Mouse (Mus musculus) myocyte (in vitro differentiated cells): ENCODE data around the gene Ptprr.

Source experiments
- CEBPB ChIP-seq: IDR thresholded peaks from 2 replicates; pipeline ENCODE4 v1.6.1; 2011; ENCODE audit warnings: mild to moderate bottlenecking, moderate library complexity; ENCODE audit not compliant: poor library complexity, insufficient read depth, severe bottlenecking
- E2F4 ChIP-seq: IDR thresholded peaks from one replicate; pipeline ENCODE4 v1.6.1; 2011; ENCODE audit warnings: mild to moderate bottlenecking, control low read depth, moderate library complexity; ENCODE audit not compliant: insufficient read depth
- MAX ChIP-seq: IDR thresholded peaks from one replicate; pipeline ENCODE4 v1.6.1; 2011; ENCODE audit warnings: low read depth, mild to moderate bottlenecking, control low read depth
- MYOD1 ChIP-seq, 3 experiments: IDR thresholded peaks; one replicate each; pipeline ENCODE4 v1.6.1; 2011; ENCODE audit warnings: control low read depth in 2 of 3, low read depth in 2 of 3, mild to moderate bottlenecking in 2 of 3, moderate library complexity in 1 of 3; ENCODE audit not compliant: insufficient read length in 2 of 3, control insufficient read depth in 1 of 3
- POLR2A ChIP-seq: IDR thresholded peaks from one replicate; pipeline ENCODE4 v1.6.1; 2011; ENCODE audit warnings: low read depth, mild to moderate bottlenecking, control low read depth, moderate library complexity; ENCODE audit not compliant: insufficient read length
- POLR2AphosphoS2 ChIP-seq: IDR thresholded peaks from one replicate; pipeline ENCODE4 v1.6.1; 2011; ENCODE audit warnings: low read depth, control low read depth; ENCODE audit not compliant: insufficient read length
- TCF12 ChIP-seq: IDR thresholded peaks from one replicate; pipeline ENCODE4 v1.6.1; 2011; ENCODE audit warnings: mild to moderate bottlenecking, control low read depth; ENCODE audit not compliant: poor library complexity, insufficient read depth, severe bottlenecking
- TCF3 ChIP-seq: IDR thresholded peaks from one replicate; pipeline ENCODE4 v1.6.1; 2011; ENCODE audit warnings: low read depth, control low read depth; ENCODE audit not compliant: insufficient read length
- USF1 ChIP-seq: IDR thresholded peaks from one replicate; pipeline ENCODE4 v1.6.1; 2011; ENCODE audit warnings: low read depth, mild to moderate bottlenecking, control low read depth, moderate library complexity

GRCm38 (mm10) chr10:116270646-116271469, 252.8 kb downstream of the Ptprr start:
- TF ChIP-seq USF1 (no peak), POLR2A (no peak), POLR2AphosphoS2 (no peak), TCF12 (no peak), MAX (no peak), E2F4 (no peak), TCF3 (no peak), MYOD1 (IDR thresholded peaks at IDR 0.05; ENCODE audit: control insufficient read depth in 1 of 3, insufficient read length in 2 of 3, low read depth in 2 of 3) (peak in 1 of 3 experiments; percentile 11), CEBPB (no peak)
